Mouse (Mus musculus) MEL (cell line): Measurements from ENCODE around the gene Zap70.

ENCODE experiments used
- CTCF ChIP-seq, 3 experiments: IDR thresholded peaks in 2 of 3; conservative IDR thresholded peaks in 1 of 3; 2 replicates each; pipeline ENCODE4 v1.5.1; 2011 to 2012; ENCODE audit warnings: low read length in 3 of 3, low read depth in 2 of 3, mild to moderate bottlenecking in 2 of 3, improper control_type of control experiment in 1 of 3, inconsistent platforms in 1 of 3, mixed read lengths in 1 of 3, moderate library complexity in 1 of 3; ENCODE audit not compliant: control insufficient read depth in 1 of 3, insufficient read depth in 1 of 3, poor library complexity in 1 of 3, severe bottlenecking in 1 of 3
- ETS1 ChIP-seq: IDR thresholded peaks from 2 replicates; pipeline ENCODE4 v1.6.1; 2012; ENCODE audit warnings: low read depth, mild to moderate bottlenecking, inconsistent platforms, low read length, improper control_type of control experiment, moderate library complexity
- MAZ ChIP-seq: IDR thresholded peaks from 2 replicates; pipeline ENCODE4 v1.6.1; 2012; ENCODE audit warnings: low read depth, mild to moderate bottlenecking, inconsistent platforms, low read length, improper control_type of control experiment
- POLR2A ChIP-seq, 2 experiments: IDR thresholded peaks; 2 replicates each; pipeline ENCODE4 v1.6.1; 2011 to 2012; ENCODE audit warnings: low read length in 2 of 2, mild to moderate bottlenecking in 2 of 2, control low read depth in 1 of 2, improper control_type of control experiment in 1 of 2, low read depth in 1 of 2, moderate library complexity in 1 of 2; ENCODE audit not compliant: control insufficient read depth in 1 of 2, insufficient read depth in 1 of 2, poor library complexity in 1 of 2
- ZKSCAN1 ChIP-seq: IDR thresholded peaks from 2 replicates; pipeline ENCODE4 v1.6.1; 2012; ENCODE audit warnings: low read depth, mild to moderate bottlenecking, inconsistent platforms, low read length, improper control_type of control experiment, moderate library complexity
- ZMIZ1 ChIP-seq: IDR thresholded peaks from 2 replicates; pipeline ENCODE4 v1.6.1; 2012; ENCODE audit warnings: low read depth, mild to moderate bottlenecking, inconsistent platforms, low read length, improper control_type of control experiment, moderate library complexity

DNA sequence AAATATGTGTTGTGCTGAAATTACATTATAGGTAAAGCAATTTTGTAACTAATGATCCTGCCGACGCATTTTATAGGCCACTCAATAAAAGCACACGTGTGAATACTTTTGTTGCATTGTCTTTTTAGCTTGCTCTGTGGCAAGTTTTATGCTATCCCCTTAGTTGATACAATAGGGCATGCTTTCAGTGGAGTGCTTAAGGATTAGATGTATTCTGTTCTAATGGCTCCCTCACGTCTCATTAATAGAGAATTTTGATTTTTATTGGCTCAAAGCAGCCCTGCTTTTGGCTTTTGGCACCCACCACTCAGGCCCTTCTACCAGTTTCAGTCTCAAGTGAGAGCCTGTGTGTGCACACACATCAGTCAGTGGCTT, 37.6 kb upstream of the Zap70 start:
- TF ChIP-seq CTCF (IDR thresholded peaks at IDR 0.05 in 2 of 3, conservative IDR thresholded peaks at IDR 0.05 in 1 of 3; ENCODE audit: control insufficient read depth in 1 of 3, insufficient read depth in 1 of 3, low read depth in 2 of 3, low read length in 3 of 3, poor library complexity in 1 of 3, severe bottlenecking in 1 of 3) (no peak), ETS1 (no peak), POLR2A (IDR thresholded peaks at IDR 0.05; ENCODE audit: control insufficient read depth in 1 of 2, insufficient read depth in 1 of 2, low read depth in 1 of 2, low read length in 2 of 2, poor library complexity in 1 of 2) (no peak), ZMIZ1 (no peak), MAZ (no peak), ZKSCAN1 (no peak)
